Mouse (Mus musculus) MEL (cell line): Measurements from ENCODE around the gene Prr3.

Experiments used
- CTCF ChIP-seq, 3 experiments: IDR thresholded peaks in 2 of 3; conservative IDR thresholded peaks in 1 of 3; 2 replicates each; pipeline ENCODE4 v1.5.1; 2011 to 2012; ENCODE audit warnings: low read length in 3 of 3, low read depth in 2 of 3, mild to moderate bottlenecking in 2 of 3, improper control_type of control experiment in 1 of 3, inconsistent platforms in 1 of 3, mixed read lengths in 1 of 3, moderate library complexity in 1 of 3; ENCODE audit not compliant: control insufficient read depth in 1 of 3, insufficient read depth in 1 of 3, poor library complexity in 1 of 3, severe bottlenecking in 1 of 3
- ETS1 ChIP-seq: IDR thresholded peaks from 2 replicates; pipeline ENCODE4 v1.6.1; 2012; ENCODE audit warnings: low read depth, mild to moderate bottlenecking, inconsistent platforms, low read length, improper control_type of control experiment, moderate library complexity
- MYC ChIP-seq: IDR thresholded peaks from 2 replicates; pipeline ENCODE4 v1.6.1; 2011; ENCODE audit warnings: low read depth, mild to moderate bottlenecking, low read length, improper control_type of control experiment, moderate library complexity
- TBP ChIP-seq: IDR thresholded peaks from 2 replicates; pipeline ENCODE4 v1.8.0; 2011; ENCODE audit warnings: low read depth, low read length, improper control_type of control experiment

- TF ChIP-seq ETS1 (no peak), MYC (no peak), CTCF (IDR thresholded peaks at IDR 0.05 in 2 of 3, conservative IDR thresholded peaks at IDR 0.05 in 1 of 3; ENCODE audit: control insufficient read depth in 1 of 3, insufficient read depth in 1 of 3, low read depth in 2 of 3, low read length in 3 of 3, poor library complexity in 1 of 3, severe bottlenecking in 1 of 3) (no peak), TBP (no peak)
Observed at GRCm38 (mm10) chr17:35963279-35963678, 16.8 kb downstream of the Prr3 start.
